Mouse (Mus musculus) ovary, adult 18-20 months (tissue): ENCODE measurements around the gene Hdac11.
A peak's percentile ranks its signal among the peaks of the same experiment; 100 is the strongest.
"Not testable (repeated sequence)": the region's sequence is repeated elsewhere in the genome, so short reads cannot be mapped to it uniquely, and the experiment has no call there.

ENCODE experiments used
- DNase-seq: peaks from one replicate; pipeline ENCODE4 v3.0.0; 2022; ENCODE audit warnings: low spot score, mixed read lengths

The Hdac11 gene

DNA sequence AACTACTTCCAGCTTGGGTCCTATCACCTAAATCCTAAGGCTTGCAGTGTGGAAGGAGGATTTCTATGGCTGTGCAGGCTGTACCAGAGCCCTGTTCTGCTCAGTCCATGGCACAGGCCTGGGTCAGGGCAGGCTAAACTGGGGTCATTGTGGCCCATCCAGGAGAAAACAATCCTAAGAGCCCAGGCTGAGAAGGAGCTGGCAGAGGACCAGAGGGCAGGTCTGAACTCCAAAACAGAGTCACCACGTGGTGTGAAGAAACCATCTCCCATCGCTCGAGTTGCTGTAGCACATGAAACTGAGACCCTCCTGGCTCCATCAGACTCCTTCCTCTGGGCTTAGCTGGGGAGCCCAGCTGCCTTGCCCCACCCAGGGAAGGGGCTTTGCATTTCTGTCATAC is 48.9 kb downstream of the Hdac11 start:
- DNase-seq: peak; percentile 69

DNA sequence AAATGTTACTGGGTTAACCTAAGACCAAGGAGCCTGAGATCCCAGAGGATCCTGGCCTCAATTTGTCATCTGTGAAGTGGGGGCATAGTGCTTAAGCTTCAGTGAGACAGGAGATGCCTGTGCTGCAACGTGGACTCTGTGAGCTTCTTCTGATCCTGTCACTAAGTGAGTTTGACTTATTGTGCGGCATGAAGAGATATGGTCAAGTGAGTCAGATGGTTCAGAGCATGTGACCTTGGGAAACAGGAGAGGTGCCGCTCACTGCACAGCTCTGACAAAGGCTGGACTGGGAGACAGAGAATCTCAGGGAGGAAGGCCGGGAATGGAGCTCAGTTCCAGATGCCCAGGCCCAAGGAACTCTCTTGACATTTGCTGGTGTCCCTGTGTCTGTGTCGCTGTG is 49.3 kb downstream of the Hdac11 start:
- no peak for DNase-seq

DNA sequence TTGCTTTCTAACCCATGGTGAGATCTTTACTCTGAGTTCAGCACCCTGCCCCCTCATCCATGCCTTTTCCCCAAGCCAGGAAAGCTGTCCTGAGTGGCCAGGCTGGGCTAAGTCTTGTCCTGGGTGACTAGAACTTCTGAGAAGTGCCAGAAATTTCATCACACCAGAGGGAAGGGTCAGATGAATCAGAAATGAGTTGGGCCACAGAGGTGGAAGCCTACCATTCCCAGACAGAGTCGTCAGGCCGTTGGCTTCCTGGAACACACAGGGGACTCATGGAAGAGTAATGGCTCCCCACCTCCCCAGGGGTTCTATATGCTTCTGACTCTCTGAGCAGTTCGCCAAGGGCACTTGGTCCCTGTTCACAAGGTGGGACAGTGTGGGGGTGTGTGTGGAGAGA is 51.0 kb downstream of the Hdac11 start:
- DNase-seq: no peak

DNA sequence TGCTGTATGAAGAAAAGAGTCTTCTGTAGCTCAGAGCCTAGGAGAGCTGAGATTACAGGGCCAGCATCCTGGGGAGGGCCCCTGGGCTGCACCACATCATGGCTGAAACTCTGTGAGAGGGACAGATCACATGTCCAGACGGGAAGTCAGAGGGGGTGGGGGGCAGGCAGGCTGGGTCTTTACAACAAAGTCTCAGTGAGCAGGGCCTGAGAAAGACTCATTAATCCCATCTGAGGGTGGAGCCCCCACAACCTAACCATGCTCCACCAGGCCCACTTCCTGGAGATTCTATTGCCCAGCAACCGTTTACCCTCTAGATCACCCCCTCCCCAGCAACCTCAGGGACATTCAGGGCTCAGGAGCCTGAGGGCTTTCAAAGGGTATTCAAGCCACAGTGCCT is 53.3 kb downstream of the Hdac11 start:
- no peak for DNase-seq

DNA sequence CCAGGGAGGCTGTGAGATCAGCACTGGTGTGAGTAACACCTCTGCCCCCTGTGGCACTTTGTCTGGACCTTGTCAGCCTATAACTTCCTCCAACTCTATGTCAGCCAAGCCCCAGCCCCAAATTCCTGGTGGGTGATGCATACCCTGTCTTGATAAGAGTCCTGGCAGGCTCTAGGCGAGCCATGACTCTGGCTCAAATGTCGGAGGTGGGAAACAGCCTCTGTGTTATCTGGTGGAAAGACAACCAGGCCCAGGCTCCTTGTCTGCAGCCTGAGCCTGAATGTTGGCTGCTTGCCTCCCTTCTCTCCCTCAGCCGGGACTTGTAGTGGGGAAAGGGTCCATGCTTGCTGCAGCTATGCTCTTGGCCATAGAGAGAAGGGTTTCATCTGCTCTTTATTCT is 54.4 kb downstream of the Hdac11 start:
- DNase-seq: peak; percentile 28

DNA sequence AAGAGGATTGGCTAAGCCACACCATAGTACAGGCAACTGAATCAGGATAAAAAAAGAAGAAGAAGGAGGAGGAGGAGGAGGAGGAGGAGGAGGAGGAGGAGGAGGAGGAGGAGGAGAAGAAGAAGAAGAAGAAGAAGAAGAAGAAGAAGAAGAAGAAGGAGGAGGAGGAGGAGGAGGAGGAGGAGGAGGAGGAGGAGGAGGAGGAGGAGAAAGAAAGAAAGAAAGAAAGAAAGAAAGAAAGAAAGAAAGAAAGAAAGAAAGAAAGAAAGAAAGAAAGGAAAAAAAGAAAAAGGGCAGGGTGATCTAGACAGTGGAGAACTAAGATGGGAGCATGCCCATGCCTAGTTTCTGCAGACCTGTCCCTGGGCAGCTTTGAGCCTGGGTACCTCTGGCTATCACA is 55.7 kb downstream of the Hdac11 start, which contains the start of gene Fbln2:
Gene Fbln2, plus strand, starts transcription at position 301 of the 400 bp plus-strand sequence.
- not testable (repeated sequence) for DNase-seq

DNA sequence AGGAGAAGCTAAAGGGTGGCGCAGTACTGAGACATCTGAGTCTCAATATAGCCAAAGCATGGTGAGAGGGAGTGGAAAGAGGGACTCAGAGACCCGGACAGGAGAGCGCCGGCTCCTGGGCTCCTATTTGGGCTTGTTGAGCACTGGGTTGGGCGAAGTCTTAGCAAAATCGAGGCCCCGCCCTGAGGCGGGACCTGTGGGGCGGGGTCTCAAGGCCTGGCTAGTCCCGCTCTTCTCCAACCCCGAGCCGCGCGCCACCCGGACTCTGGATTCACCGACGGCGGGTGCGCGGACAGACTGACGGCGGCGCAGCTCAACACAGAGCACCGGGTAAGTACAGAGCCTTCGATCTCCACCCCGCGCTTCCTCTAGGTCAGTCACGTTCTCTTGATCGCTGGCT is 56.1 kb downstream of the Hdac11 start:
- DNase-seq: peak; percentile 52

DNA sequence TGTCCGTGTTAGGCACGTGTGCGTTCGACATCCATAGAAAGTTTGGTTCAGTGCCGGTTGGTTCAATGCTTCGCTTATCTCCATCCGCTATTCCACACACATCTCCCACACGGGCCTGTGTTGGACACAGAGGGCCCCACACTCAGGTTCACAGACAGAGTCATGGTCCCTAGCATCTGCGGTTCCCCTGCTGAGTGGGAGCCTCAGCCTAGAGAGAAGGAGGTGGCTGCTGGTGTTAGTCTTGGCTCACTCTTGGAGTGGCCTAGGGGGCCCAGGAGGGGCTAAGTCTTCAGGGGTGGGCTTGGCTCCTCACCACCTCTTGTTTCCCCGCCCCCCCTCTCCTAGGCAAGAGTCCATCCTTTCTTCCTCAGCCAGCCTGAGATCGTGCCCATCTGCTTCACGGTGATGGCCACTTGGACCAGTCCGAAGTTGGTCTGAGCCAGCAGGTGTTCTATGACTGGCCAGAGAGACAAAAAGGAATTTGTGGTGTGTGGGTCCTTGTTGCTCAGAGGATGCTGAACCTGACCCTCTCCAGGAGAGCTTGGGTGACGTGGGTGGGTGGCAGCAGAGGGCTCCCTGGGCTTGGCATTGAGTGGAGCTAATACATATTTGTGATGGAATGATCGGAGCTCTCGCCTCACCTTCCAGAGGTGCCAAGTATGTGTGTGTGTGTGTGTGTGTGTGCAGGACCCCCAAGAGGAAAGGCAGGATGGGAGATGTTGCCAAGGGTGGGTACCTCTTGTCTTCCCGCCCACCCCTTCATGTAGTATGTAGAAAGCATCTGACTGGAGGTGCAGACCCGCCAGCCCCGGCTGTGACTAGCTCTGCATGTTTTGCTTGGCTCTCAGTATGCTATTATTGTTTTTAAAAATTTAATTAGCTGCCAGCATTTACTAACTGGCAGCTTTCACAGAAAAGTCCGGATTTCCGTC is 57.1 kb downstream of the Hdac11 start:
- DNase-seq: no peak

DNA sequence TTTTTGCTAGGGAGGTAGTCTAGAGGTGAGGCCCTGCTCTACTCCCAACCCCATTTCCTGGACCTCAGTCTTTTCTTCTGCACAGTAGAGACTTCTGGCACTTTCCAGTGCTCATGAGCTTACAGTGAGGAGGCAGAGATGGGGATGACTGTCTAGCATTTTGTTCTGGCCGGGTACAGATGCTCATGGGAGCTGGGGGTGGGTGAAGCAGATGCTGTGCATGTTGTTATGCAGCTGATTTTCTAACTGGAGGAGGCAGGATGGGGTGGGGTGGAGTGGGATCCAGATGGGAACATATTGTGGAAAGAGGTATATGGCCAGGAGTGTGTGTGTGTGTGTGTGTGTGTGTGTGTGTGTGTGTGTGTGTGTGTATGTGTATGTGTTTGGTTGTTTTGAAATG is 59.0 kb downstream of the Hdac11 start:
- no peak for DNase-seq

DNA sequence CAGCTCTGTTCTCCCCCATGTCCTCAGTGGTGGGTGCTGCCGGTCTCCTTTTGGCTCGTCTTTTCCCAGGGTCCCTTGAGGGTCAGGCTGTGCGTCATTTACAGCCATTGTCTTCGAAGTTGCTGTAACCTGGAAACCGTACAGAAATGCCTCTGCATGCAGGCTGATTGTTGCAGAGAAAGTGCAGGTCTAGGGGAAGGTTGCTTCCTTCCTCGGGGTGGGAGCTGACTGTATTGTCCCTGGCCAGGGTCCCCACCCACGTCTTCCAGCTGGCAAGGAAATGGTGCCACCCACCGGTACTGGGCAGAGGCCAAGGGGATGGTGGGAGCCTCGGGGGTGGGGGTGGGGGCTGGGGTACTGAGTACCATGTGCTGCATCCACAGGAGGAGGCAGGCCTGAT is 62.0 kb downstream of the Hdac11 start:
- no peak for DNase-seq

DNA sequence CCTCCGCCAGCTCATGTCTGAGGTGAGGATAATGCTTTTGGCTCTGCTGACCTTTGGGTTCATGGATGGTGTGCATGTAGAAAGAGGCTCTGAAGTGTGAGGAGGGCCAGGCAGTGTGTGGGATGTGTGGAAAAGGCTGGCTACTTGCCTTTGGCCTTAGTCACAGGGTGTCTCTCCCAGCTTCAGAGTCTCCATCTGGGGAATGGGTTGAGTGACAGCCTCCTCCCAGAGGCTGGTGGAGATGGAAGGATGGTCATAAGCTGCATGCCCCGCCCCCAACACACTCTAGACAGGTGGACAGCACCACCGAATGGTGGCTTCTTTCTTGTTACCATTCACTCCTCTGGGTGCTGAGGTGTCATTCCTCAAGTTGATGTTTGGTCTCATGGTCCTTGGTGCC is 62.4 kb downstream of the Hdac11 start:
- DNase-seq: no peak

DNA sequence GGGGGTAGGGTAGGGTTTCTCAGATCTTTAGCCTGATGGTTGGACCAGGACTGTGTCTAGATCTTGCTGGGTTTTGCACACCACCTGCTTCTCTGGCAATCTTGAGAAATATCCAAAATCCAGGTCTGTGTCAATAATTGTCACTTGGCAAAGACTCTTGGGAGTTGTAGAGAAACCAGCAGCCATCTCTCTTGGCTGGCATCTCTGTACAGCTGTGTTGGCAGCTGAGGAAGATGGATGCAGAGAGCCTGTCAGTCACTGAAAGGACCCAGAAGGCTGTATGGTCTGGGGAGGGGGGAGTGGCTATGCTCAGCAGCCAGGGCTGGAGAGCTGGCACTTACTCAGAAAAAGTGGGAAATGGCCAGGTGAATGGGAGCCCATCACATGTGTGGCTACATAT is 63.6 kb downstream of the Hdac11 start:
- DNase-seq: no peak

DNA sequence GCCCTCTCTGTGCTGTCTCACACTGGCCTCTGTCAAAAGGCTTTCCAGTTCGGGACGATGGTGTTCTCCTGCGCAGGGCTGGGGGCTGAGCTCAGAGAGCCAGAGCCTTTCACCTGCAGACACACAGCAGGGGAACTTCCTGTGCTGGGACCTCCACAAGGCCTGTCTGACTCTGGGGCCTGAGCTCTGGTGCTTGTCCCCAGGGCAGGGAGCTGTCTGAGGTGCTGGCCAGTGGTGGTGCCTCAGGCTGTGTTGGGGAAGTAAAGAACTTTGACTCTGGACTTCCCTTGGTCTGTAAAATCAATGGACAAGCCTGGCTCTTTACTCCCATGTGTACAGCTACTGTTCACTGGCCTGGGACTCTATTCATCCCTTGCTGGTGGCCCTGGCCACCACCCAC is 64.6 kb downstream of the Hdac11 start:
- DNase-seq: no peak

DNA sequence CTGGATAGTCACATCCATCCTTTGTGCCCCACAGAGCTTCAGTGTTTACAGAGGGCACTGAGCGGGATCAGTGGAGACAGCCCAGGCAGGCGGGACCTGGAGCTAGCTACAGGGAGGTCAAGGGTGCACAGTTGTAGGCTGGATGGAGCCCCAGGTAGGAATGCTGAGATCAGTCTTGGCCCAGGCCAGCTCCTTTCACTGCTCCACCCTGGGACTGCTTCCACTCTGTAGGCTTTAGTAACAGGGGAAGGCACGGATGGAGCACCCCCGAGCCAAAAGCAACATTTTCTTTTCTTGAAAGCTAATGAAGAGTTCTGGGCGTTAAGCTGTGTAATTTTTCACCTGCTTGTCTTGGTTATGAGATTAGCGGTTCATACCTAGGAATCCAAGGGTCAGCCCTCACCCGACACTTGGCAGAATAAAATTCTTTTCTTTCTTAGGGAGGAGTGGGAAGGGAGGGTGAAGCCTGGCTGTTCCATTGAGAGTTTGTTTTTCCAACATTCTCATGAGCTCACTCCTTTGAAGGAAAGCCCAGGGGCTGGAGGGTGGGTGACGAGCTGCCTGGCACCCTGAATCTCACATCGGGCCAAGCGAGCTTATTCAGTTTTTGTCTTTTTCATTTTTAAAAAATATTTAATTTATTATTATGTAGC is 66.4 kb downstream of the Hdac11 start:
- no peak for DNase-seq
